Comparison of ENCODE assay signal across 10 mouse cellular contexts in genomic region chr12:112140231-112140630, GRCm38 (mm10). TPM values are rescaled to one million over a fixed set of nuclear protein-coding genes. Genes with fewer than 3 reads are reported as not detected.
A peak's percentile ranks its signal among the peaks of the same experiment; 100 is the strongest.
DNase-seq lines count a peak whose midpoint lies in the region; ATAC-seq lines count a peak whose summit lies in the region.
"Had no signal": no experiment of that assay in that cellular context is flagged by ENCODE, and none has a peak within 500 bp of the region (broad histone marks: within the 10 kb centered on the region; RNA-seq: fewer than 3 reads in every experiment).

No protein-coding gene starts in this region.

- WGBS in forebrain, embryonic 10.5 days, result 5% methylated on average over 5 of the region's 5 CpGs
- 8% methylated on average over 5 of the region's 5 CpGs for WGBS in forebrain, embryonic 12.5 days

- peaks cover 57% of the 10 kb centered on the region for H3K27me3 ChIP-seq in forebrain, embryonic 10.5 days (ENCODE audit: poor library complexity, severe bottlenecking)
- H3K27me3 ChIP-seq in forebrain, embryonic 12.5 days, result peaks cover 61% of the 10 kb centered on the region

- no peak overlapping the region for H3K4me2 ChIP-seq in forebrain, embryonic 12.5 days
- H3K4me2 ChIP-seq: heart, embryonic 13.5 days had no signal

- peaks cover 37% of the 10 kb centered on the region for H3K4me1 ChIP-seq in forebrain, embryonic 10.5 days
- H3K4me1 ChIP-seq in forebrain, embryonic 12.5 days, result peaks cover 31% of the 10 kb centered on the region

- peak; percentile 69 for DNase-seq in forebrain, embryonic 10.5 days (ENCODE audit: extremely low spot score, low spot score)
- peak; percentile 45 for DNase-seq in ovary, postnatal 36 days (ENCODE audit: low spot score)
- DNase-seq in ovary, postnatal 10 days (ENCODE audit: low spot score), result no peak
- DNase-seq in cerebellum, postnatal 25 days, result peak; percentile 48 to 69
- peak; percentile 69 for DNase-seq in kidney, postnatal 25 days
- peak; percentile 51 to 68 for DNase-seq in lung, postnatal 4 days
- no peak for DNase-seq in urinary bladder, postnatal 25 days (ENCODE audit: low spot score)

- H3K27ac ChIP-seq in forebrain, embryonic 10.5 days, result no peak overlapping the region
- no peak overlapping the region for H3K27ac ChIP-seq in forebrain, embryonic 12.5 days
- H3K27ac ChIP-seq: heart, embryonic 13.5 days had no signal

- H3K4me3 ChIP-seq in forebrain, embryonic 10.5 days, result no peak overlapping the region
- H3K4me3 ChIP-seq in forebrain, embryonic 12.5 days (replicated peaks), result no peak overlapping the region
- H3K4me3 ChIP-seq: heart, embryonic 13.5 days; megakaryocyte, embryonic 14.5 days had no signal

- H3K36me3 ChIP-seq in forebrain, embryonic 10.5 days (replicated peaks), result no peaks in the 10 kb centered on the region
- H3K36me3 ChIP-seq in forebrain, embryonic 12.5 days (replicated peaks), result no peaks in the 10 kb centered on the region
- H3K36me3 ChIP-seq: heart, embryonic 13.5 days had no signal

- no peak overlapping the region for H3K9ac ChIP-seq in forebrain, embryonic 12.5 days
- H3K9ac ChIP-seq: heart, embryonic 13.5 days had no signal

- no peak for ATAC-seq in forebrain, embryonic 12.5 days (ENCODE audit: low FRiP score)

- no peaks in the 10 kb centered on the region for H3K9me3 ChIP-seq in forebrain, embryonic 10.5 days
- no peaks in the 10 kb centered on the region for H3K9me3 ChIP-seq in forebrain, embryonic 12.5 days
- H3K9me3 ChIP-seq: heart, embryonic 13.5 days; megakaryocyte, embryonic 14.5 days had no signal

RNA-seq across cellular contexts. Expression of gene Kif26a, which starts 5.8 kb away (rescaled TPM):
- polyA plus RNA-seq in forebrain, embryonic 10.5 days (2016; fragmentation: Nextera tagmentation; extraction: Ambion mirVana), result 3.8 and 4.4 TPM in 2 replicates
- 11.8 and 14.0 TPM in 2 replicates for polyA plus RNA-seq in forebrain, embryonic 12.5 days (2016; fragmentation: Nextera tagmentation; extraction: Ambion mirVana)

RNA-seq across cellular contexts. Expression of gene Aspg, which starts 33.8 kb away (rescaled TPM):
- 1.3 and 2.0 TPM in 2 replicates for polyA plus RNA-seq in forebrain, embryonic 10.5 days (2016; fragmentation: Nextera tagmentation; extraction: Ambion mirVana)
- 0.23 and 0.59 TPM in 2 replicates for polyA plus RNA-seq in forebrain, embryonic 12.5 days (2016; fragmentation: Nextera tagmentation; extraction: Ambion mirVana)

Comparison
In these comparisons a context has a peak if more than half of its experiments do, and no peak if none do; other contexts are left out.
1. DNase-seq: peak in forebrain, embryonic 10.5 days (single experiment), ovary, postnatal 36 days (single experiment), cerebellum, postnatal 25 days (2 of 2), kidney, postnatal 25 days (2 of 2) and lung, postnatal 4 days (2 of 2); none in ovary, postnatal 10 days (single experiment) and urinary bladder, postnatal 25 days (single experiment).